In the genomic region with DNA sequence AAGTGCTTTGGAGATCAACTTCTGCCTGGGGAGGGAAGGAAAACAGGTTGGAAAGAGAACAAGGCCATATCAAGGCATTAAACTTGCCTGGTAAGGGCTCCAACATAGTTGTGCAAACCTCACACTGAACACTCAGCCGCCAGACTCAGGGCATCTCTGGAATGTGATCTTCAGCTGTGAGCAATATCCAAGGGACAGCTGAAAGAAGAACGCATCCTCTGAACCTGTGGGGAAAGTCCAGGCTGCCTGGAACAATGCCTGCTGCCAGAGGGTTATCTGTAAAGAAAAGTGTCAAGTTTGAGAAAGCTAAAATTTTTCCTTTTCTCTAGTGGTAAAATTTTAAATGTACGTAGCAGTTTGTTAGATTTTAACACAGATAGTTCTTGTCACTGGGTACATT, we compare ENCODE assay signal across 21 mouse cellular contexts. TPM values are rescaled to one million over a fixed set of nuclear protein-coding genes. Genes with fewer than 3 reads are reported as not detected.
DNase-seq lines count a peak whose midpoint lies in the region; ATAC-seq and TF ChIP-seq lines count a peak whose summit lies in the region.
"Had no signal": no experiment of that assay in that cellular context is flagged by ENCODE, and none has a peak within 500 bp of the region (broad histone marks: within the 10 kb centered on the region; RNA-seq: fewer than 3 reads in every experiment).

No protein-coding gene starts in this region.

- H3K9ac ChIP-seq in kidney, embryonic 14.5 days (ENCODE audit: low read depth, low read length): no peak overlapping the region
- H3K9ac ChIP-seq: embryonic facial prominence, embryonic 15.5 days; heart, embryonic 13.5 days; hindbrain, embryonic 12.5 days had no signal

- no peaks in the 10 kb centered on the region for H3K27me3 ChIP-seq in kidney, adult 2 months (replicated peaks; ENCODE audit: control insufficient read depth, insufficient read depth, low read length)
- no peaks in the 10 kb centered on the region for H3K27me3 ChIP-seq in kidney, embryonic 14.5 days (ENCODE audit: control insufficient read depth, insufficient read depth, low read length)
- H3K27me3 ChIP-seq: embryonic facial prominence, embryonic 15.5 days; heart, embryonic 13.5 days; hindbrain, embryonic 12.5 days had no signal

- no peak for TF ChIP-seq CTCF in kidney, adult 2 months (conservative IDR thresholded peaks at IDR 0.05; ENCODE audit: insufficient read depth, insufficient read length, low read depth, low read length)

- ATAC-seq in kidney, embryonic 14.5 days (ENCODE audit: low FRiP score, low TSS enrichment): no peak
- ATAC-seq: forebrain, embryonic 14.5 days had no signal

- TF ChIP-seq POLR2A in kidney, adult 2 months (IDR thresholded peaks at IDR 0.05; ENCODE audit: low read depth, low read length): no peak

- no peaks in the 10 kb centered on the region for H3K9me3 ChIP-seq in kidney, embryonic 14.5 days (ENCODE audit: control insufficient read depth, low read length)
- H3K9me3 ChIP-seq: embryonic facial prominence, embryonic 15.5 days; forebrain, embryonic 10.5 days; heart, embryonic 13.5 days; hindbrain, embryonic 12.5 days had no signal

- no peak overlapping the region for H3K4me2 ChIP-seq in kidney, embryonic 14.5 days (replicated peaks; ENCODE audit: low read depth, low read length)
- H3K4me2 ChIP-seq: embryonic facial prominence, embryonic 15.5 days; heart, embryonic 13.5 days; hindbrain, embryonic 12.5 days had no signal

- no peak overlapping the region for H3K4me3 ChIP-seq in kidney, adult 2 months (ENCODE audit: insufficient read depth, low read depth, low read length)
- no peak overlapping the region for H3K4me3 ChIP-seq in kidney, embryonic 14.5 days (ENCODE audit: low read length)
- H3K4me3 ChIP-seq: embryonic facial prominence, embryonic 15.5 days; erythroblast, embryonic 14.5 days; forebrain, embryonic 10.5 days; gastrocnemius, adult 2 months; heart, embryonic 13.5 days; hindbrain, embryonic 12.5 days had no signal

- DNase-seq in kidney, adult 2 months: peak; percentile 50
- DNase-seq in kidney, adult 9 months: peak; percentile 41
- peak; percentile 38 to 57 for DNase-seq in kidney, postnatal 36 days
- DNase-seq in thymus, postnatal 25 days: no peak
- no peak for DNase-seq in retina, embryonic 14.5 days (ENCODE audit: low spot score)
- no peak for DNase-seq in lung, postnatal 14 days
- DNase-seq: adrenal gland, postnatal 10 days; cerebellum, adult 11 months; cerebellum, adult 8-10 months; cerebellum, postnatal 14 days; embryo, embryonic 11 days; gastrocnemius, adult 2 months; gastrocnemius, postnatal 25 days; heart, postnatal 36 days had no signal

- no peaks in the 10 kb centered on the region for H3K36me3 ChIP-seq in kidney, adult 2 months (ENCODE audit: control insufficient read depth, insufficient read depth, low read length)
- no peaks in the 10 kb centered on the region for H3K36me3 ChIP-seq in kidney, embryonic 14.5 days (ENCODE audit: control insufficient read depth, insufficient read depth, low read length)
- H3K36me3 ChIP-seq: embryonic facial prominence, embryonic 15.5 days; forebrain, embryonic 10.5 days; heart, embryonic 13.5 days; hindbrain, embryonic 12.5 days had no signal

- 46% methylated on average over 3 of the region's 3 CpGs for WGBS in kidney, adult 2 months
- 66% methylated on average over 3 of the region's 3 CpGs for WGBS in kidney, embryonic 14.5 days

- H3K27ac ChIP-seq in kidney, adult 2 months (ENCODE audit: insufficient read depth, low read depth, low read length): no peak overlapping the region
- H3K27ac ChIP-seq in kidney, embryonic 14.5 days (ENCODE audit: low read depth, low read length): no peak overlapping the region
- H3K27ac ChIP-seq: embryonic facial prominence, embryonic 15.5 days; forebrain, embryonic 10.5 days; gastrocnemius, adult 2 months; heart, embryonic 13.5 days; hindbrain, embryonic 12.5 days had no signal

- H3K4me1 ChIP-seq in kidney, adult 2 months (ENCODE audit: control insufficient read depth, insufficient read depth, low read length): no peaks in the 10 kb centered on the region
- H3K4me1 ChIP-seq in kidney, embryonic 14.5 days (ENCODE audit: control insufficient read depth, insufficient read depth, low read length): no peaks in the 10 kb centered on the region

RNA-seq across cellular contexts. Expression of gene Ncam1, which starts 4.5 kb away (rescaled TPM):
- polyA plus RNA-seq in kidney, adult 2 months (2012; rRNA removed): 2.6 and 3.2 TPM in 2 replicates
- polyA plus RNA-seq in kidney, embryonic 14.5 days (2014; fragmentation: Nextera tagmentation; extraction: Ambion mirVana): 126 and 139 TPM in 2 replicates

Comparison
In these comparisons a context has a peak if more than half of its experiments do, and no peak if none do; other contexts are left out.
1. RNA of gene Ncam1, which starts 4.5 kb away (polyA plus RNA-seq): 126 to 139 TPM in kidney, embryonic 14.5 days; 2.6 to 3.2 TPM in kidney, adult 2 months; every median in the first group is over 10 times any median in the second.
2. DNase-seq: peak in kidney, adult 2 months (single experiment), kidney, adult 9 months (single experiment) and kidney, postnatal 36 days (2 of 2); none in thymus, postnatal 25 days (single experiment), retina, embryonic 14.5 days (single experiment) and lung, postnatal 14 days (single experiment).